Mouse (Mus musculus): ENCODE data around the gene Lrrc61. TPM values are rescaled to one million over a fixed set of nuclear protein-coding genes. Genes with fewer than 3 reads are reported as not detected.

Gene Lrrc61
- total RNA-seq, 2 experiments from 2014 or later: 16.7 to 26.6 TPM

GRCm38 (mm10) chr6:48589194-48589750 is 34.7 kb downstream of the Lrrc61 start, which contains the start of gene Gm45021:
Gene Gm45021, plus strand, starts transcription at chr6:48589610.
- no peak for DNase-seq
- intact Hi-C loops (cut with DNase I): no loop called here

DNA sequence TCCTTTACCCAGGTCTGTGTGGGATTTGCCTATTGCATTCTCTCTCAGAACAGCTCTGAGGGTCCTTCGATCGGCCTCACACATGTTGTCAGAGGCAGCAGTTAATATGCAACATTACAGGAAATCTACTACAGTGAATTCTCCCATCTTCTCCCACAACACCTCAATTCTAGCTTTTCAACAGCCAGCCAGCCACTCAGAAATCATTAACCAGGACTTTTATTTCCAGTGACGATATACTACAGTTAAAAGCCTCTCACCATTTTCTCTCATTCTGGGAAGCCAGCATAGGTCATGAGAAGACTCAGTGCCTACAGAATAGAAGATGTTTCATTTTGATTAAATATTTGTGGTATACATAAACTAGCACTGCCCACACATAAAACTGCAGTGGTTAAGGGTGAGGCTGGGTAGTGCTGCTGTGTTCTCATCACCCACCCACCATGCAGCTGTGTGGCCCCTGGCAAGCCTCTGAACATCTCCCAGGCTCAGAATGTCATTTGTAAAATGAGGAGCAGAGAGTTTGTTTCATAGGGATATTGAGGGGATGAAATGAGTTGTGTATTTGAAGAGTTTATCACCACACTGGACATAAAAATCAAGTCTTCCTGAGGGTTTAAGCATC is 36.7 kb downstream of the Lrrc61 start:
- intact Hi-C loops (cut with DNase I): no loop called here
- DNase-seq: no peak

DNA sequence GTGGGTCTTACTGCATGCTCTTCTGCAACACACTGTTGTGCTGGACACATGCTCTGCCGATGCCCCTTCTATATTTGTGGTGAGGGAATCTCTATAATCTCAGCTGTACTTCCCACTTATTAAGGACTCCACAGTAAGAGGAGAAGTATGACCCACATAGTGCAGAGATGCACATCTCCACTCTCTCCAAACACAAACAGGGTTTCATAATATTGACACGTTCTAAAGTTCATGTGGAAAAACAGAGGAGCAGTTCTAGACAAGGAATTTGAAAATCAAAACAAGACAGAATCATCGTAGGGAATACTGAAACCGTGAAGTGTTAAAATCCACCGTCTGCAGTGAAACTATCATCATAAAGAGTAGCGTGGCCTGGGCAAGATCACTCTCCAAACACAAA is 37.3 kb downstream of the Lrrc61 start:
- intact Hi-C loops (cut with DNase I): no loop called here
- DNase-seq: no peak

GRCm38 (mm10) chr6:48593158-48594042 is 38.8 kb downstream of the Lrrc61 start, which contains the start of the genes Repin1 and Gm44965:
Gene Repin1, plus strand, starts transcription at chr6:48593883.
Gene Gm44965, plus strand, starts transcription at chr6:48593941.
- peak; percentile 96 for DNase-seq
- intact Hi-C loops (cut with DNase I): no loop called here

DNA sequence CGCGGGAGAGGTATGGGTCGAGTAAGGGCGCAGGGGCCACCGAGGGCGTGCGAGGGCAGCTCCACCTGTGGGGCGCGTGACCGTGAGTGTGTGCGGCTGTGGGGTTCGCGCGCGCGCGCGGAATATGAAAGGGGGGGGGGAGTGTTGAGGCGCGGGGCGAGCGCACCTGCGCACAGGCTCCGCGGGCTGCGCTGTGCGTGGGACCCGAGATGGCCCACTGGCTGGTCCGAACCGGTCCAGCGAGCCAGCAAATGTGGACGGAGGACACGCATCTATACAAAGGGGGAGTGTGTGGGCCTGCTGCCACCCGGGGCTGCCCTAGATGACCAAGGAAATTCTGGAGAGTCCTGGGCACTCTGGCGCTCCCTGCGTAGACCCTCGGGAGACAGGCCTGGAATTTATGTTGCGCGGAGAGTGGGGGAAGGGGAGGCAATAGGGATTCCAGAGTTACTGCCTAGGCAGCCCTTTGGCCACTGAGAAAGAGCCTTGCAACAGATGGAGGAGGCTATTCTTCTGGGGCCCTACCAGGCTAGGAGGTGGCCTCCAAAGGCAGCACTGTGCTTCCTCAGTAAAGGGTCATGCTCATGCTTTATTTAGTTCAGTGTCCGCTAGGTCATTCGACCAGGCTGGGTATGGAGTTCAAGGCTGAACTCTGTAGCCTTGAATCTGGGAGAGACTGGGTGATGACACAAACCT is 39.6 kb downstream of the Lrrc61 start:
- intact Hi-C loops (cut with DNase I): no loop called here
- peak in 1 of 2 experiments; percentile 28 for DNase-seq

- intact Hi-C loops (cut with DNase I): no loop called here
- no peak for DNase-seq
Measured at GRCm38 (mm10) chr6:48595278-48595677, 40.7 kb downstream of the Lrrc61 start.

GRCm38 (mm10) chr6:48596545-48597232 is 42.1 kb downstream of the Lrrc61 start:
- no peak for DNase-seq
- intact Hi-C loops (cut with DNase I): no loop called here

DNA sequence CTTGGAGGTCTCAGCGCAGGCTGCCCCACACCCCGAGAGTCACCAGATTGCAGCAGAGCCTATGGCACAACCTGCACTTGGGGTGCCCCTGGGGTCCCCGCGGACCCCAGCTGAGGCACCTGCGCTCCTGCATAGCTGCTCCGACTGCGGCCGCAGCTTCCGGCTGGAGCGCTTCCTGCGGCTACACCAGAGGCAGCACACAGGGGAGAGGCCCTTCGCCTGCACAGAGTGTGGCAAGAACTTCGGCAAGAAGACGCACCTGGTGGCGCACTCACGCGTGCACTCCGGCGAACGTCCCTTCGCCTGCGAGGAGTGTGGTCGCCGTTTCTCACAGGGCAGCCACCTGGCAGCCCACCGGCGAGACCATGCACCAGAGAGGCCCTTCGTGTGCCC is 42.6 kb downstream of the Lrrc61 start:
- intact Hi-C loops (cut with DNase I): no loop called here
- DNase-seq: no peak

DNA sequence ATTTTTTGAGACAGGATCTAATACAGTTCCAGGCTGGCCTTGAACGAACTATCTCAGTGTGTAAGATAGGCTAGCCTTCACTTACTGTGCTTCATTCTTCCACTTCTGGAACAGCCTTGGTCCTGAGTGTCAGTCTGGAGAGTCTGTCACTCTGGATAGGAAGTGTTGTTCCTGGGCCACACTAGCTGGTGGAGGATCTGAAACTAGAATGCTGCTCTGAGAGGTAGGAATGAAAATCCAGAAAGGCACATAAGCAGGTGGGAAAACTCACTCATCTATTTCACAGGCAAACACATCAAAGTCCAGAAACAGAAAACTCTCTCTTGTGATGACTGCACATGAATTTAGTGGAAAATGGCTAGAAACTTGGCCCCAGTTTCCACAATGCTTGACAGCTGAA is 46.0 kb downstream of the Lrrc61 start:
- intact Hi-C loops (cut with DNase I): no loop called here
- no peak for DNase-seq

GRCm38 (mm10) chr6:48601271-48602079 is 46.9 kb downstream of the Lrrc61 start, which contains the start of gene Zfp775:
Gene Zfp775, plus strand, starts transcription at chr6:48602063.
- DNase-seq: peak; percentile 95 to 97
- intact Hi-C loops (cut with DNase I): no loop called here

DNA sequence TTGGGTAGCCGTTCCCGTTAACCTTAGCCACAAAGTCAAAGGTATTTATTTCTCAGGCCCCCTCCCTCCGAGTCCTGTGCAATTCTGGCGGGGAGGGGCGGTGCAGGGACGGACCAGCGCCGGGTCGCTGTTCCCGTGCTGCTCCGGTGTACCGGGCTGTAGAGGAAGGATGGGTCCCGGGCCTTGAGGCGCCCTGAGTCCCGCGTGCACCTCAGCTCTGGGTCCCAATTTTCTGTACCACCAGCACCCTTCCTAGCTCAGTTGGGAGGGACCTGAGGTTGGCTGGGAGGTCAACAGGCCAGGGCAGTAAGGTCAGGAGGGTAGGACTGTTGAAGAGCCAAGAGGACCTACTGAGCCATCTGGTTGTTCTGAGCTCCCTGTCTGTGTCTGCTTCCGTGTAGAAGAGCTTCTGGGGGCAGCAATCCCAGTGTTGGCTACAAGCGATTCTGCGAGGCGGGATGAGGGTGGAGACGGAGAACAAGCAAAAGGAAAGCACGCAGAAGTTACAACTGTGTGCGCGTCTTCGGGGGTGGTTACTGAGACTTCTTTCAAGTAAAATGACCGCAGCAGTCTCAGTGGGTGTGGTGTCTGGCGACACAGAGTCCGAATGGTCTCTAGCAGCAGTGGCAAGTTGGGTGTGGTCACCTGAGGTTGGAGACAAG is 47.6 kb downstream of the Lrrc61 start:
- DNase-seq: no peak
- intact Hi-C loops (cut with DNase I): no loop called here

- intact Hi-C loops (cut with DNase I): no loop called here
- DNase-seq: no peak
Measured at GRCm38 (mm10) chr6:48608124-48608523, 53.5 kb downstream of the Lrrc61 start.

DNA sequence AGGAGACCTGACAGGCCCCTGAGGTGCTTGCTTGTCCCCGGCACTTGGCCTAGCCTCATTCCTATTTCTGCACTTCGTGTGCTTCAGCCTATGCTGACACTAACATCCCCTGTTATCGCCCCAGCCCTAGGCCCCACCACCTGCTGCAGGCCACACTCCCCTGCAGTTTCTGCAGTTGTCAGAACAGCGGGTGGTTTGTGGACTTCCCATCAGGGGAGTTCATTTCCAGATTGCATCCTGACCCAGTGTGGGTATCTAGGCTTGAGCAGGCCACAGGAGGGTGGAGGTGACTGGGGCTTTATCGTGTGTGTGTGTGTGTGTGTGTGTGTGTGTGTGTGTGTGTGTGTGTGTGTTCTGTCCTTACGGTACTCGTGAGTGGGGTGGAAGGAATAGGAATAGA is 54.9 kb downstream of the Lrrc61 start:
- no peak for DNase-seq
- intact Hi-C loops (cut with DNase I): no loop called here

DNA sequence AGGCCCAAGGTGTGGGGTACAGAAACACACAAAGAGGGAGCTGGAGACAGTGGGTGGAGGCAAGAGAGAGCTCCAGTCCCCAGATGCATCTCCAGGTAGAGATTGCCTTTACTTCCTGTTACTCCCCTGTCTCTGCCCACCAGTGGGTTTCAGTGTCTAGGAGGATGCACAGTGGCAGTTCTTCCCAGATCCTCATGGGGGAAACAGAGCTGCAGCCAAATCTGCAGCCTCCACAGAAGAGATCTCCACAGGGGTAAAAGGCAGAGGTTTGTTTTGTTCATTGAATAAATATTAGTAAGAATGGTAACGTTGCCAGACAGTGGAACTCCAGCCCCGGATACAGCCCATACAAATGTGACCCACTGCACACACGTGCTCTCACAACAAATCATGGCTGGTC is 56.1 kb downstream of the Lrrc61 start:
- no peak for DNase-seq
- intact Hi-C loops (cut with DNase I): no loop called here

DNA sequence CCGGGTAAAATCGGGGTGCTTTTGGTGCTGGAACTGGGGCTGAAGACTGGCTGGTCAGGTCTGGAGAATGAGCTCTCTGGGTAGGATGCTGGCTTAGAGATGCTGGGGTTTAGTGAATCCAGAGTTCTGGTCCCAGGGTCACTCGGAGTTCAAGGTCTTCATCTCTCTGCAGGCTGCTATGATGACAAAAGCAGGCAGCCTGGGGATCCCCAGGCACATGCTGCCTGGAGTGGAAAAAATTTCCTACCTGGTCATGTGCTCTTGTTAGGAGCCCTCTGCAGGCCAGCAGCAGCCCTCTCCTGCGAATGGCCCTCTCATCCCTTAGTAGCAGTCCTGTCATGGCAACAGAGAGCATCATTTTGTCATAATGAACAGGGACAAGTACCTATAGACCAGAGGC is 58.9 kb downstream of the Lrrc61 start:
- DNase-seq: no peak
- intact Hi-C loops (cut with DNase I): no loop called here

DNA sequence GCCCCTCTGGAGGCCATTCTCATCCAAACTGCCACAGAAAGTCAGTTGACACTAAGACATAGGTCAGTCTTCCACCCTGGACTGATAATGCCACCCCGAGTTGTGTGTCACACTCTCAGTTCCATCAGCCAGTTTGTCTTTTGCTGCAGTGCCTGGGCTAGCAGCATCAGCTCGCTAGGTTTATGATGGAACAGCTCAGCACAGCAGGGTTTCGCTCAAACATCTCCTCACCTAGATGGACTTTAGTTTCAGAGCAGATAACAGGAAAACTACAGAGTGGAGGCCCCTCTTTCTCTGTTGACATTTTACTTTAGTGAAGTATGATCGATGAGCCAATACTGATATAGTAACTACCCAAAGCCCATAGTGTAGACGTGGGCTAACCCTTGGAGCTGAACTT is 60.2 kb downstream of the Lrrc61 start:
- intact Hi-C loops (cut with DNase I): no loop called here
- no peak for DNase-seq

DNA sequence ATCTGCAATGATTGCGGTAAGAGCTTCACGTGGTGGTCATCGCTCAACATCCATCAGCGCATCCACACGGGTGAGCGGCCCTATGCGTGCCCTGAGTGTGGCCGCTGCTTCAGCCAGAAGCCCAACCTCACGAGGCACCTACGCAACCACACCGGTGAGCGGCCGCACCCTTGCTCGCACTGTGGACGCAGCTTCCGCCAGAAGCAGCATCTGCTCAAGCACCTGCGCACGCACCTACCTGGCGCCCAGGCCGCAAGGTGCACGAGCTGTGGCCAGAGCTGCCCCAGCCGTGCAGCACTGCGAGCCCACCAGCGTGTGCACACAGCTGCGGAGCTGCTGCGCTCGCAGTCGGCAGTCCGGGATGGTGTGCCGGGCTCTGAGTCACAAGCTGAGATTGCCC is 65.4 kb downstream of the Lrrc61 start:
- no peak for DNase-seq
- intact Hi-C loops (cut with DNase I): no loop called here

All from heart, postnatal 36 days (tissue).